Mouse (Mus musculus): ENCODE data around the gene Dpm3. TPM values are rescaled to one million over a fixed set of nuclear protein-coding genes. Genes with fewer than 3 reads are reported as not detected.
A peak's percentile ranks its signal among the peaks of the same experiment; 100 is the strongest.

The Dpm3 gene
- polyA plus RNA-seq, 2 experiments = 64.3 to 89.7 TPM

DNA sequence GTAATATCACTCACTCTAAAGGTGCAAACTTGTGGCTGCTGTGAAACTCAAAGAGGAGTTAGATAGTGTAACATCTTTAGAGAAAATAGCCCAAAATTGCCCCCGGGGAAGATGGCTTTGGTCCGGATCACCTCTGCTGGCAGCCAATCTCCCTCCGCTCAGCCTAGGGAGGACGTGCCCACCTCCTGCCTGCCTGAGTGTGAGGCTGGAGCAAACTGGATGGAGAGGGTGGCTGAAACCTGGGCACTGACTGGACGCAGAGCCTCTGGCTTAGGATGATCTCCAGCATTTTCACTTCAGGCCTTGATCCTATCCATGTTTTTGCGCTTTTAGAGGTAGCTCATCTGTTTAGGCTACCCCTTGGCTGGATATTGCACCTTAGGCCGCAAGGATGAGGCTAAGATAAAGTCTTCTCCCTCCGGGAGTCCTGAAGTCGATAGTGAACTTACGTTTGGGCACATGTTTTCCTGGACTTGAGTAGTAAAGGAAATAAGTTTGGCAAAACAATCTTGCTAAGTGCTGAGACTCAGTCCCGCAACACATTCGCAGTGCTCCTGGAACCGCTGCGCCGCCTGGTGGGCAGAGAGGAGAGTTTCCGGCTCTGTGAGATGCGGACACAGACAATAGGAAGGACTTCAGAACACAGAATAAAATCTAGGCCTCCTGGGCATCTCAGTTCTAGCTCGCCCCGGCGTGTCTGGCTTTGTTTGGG, 22.6 kb downstream of the Dpm3 start:
- no peak overlapping the region for H3K9ac ChIP-seq (replicated peaks)

DNA sequence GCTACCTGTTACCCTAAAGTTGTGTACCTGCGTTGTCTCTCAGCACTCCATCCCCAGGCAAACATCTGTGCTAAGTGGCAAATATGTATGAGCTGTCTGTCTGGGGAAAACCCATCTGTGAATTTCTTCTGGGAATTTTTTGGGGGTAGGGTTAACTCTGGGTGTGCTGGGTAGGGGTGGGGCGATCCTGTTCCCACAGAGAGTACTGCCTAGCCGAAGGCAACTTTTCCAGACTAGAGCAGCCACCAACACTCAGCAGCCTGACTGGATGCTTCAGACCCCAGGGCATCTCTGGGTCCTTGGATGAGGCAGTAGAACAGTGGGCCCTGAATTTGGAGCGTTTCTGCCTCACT, 23.1 kb downstream of the Dpm3 start:
- TF ChIP-seq CTCF (IDR thresholded peaks at IDR 0.05; ENCODE audit: low read depth) = no peak
- no peak for TF ChIP-seq EP300 (IDR thresholded peaks at IDR 0.05; ENCODE audit: low read depth)
- no peak for DNase-seq (ENCODE audit: low read depth in 3 of 3, low spot score in 3 of 3)

More for the DNA sequence above, 22.6 kb downstream of the Dpm3 start:
- Histone ChIP-seq H3K4me3 (ENCODE audit: insufficient read depth in 1 of 2, low read depth in 2 of 2, low read length in 2 of 2) (no peak overlapping the region; a peak in 1 of 4 replicates), H3K27ac (no peak overlapping the region), H3K36me3 (replicated peaks; ENCODE audit: control insufficient read depth, insufficient read depth, low read depth) (no peaks in the 10 kb centered on the region), H3K9me3 (ENCODE audit: control insufficient read depth, low read length) (no peaks in the 10 kb centered on the region), H3K27me3 (ENCODE audit: control insufficient read depth, insufficient read depth, low read length) (peaks cover 44% of the 10 kb centered on the region), H3K4me2 (ENCODE audit: low read depth) (peak overlapping the region; percentile 48), H3K4me1 (replicated peaks; ENCODE audit: control insufficient read depth in 2 of 2, insufficient read depth in 2 of 2, low read length in 1 of 2) (no peaks in the 10 kb centered on the region)
- WGBS (ENCODE audit: insufficient replicate concordance) = 12% methylated on average over 20 of the region's 20 CpGs
- peak in 2 of 3 experiments; percentile 30 to 58 for DNase-seq (ENCODE audit: low read depth in 3 of 3, low spot score in 3 of 3)
- no peak; the same call in 1 of the 2 replicates for ATAC-seq (ENCODE audit: insufficient read depth)
- TF ChIP-seq EP300 (IDR thresholded peaks at IDR 0.05; ENCODE audit: low read depth) (no peak), CTCF (IDR thresholded peaks at IDR 0.05; ENCODE audit: low read depth) (peak; percentile 91)

GRCm38 (mm10) chr3:89284261-89284660, 25.1 kb downstream of the Dpm3 start:
- WGBS (ENCODE audit: insufficient replicate concordance) = 69% methylated on average over 3 of the region's 3 CpGs
- no peaks in the 10 kb centered on the region for H3K36me3 ChIP-seq (replicated peaks; ENCODE audit: control insufficient read depth, insufficient read depth, low read depth)
- peaks cover 27% of the 10 kb centered on the region for H3K27me3 ChIP-seq (ENCODE audit: control insufficient read depth, insufficient read depth, low read length)
- H3K4me3 ChIP-seq (ENCODE audit: insufficient read depth in 1 of 2, low read depth in 2 of 2, low read length in 2 of 2) = no peak overlapping the region
- H3K9ac ChIP-seq (replicated peaks) = no peak overlapping the region
- DNase-seq (ENCODE audit: low read depth in 3 of 3, low spot score in 3 of 3) = no peak
- ATAC-seq (ENCODE audit: insufficient read depth) = no peak
- TF ChIP-seq CTCF (IDR thresholded peaks at IDR 0.05; ENCODE audit: low read depth) = no peak
- TF ChIP-seq EP300 (IDR thresholded peaks at IDR 0.05; ENCODE audit: low read depth) = no peak
- H3K4me2 ChIP-seq (ENCODE audit: low read depth) = no peak overlapping the region
- H3K27ac ChIP-seq = no peak overlapping the region
- H3K4me1 ChIP-seq (replicated peaks; ENCODE audit: control insufficient read depth in 2 of 2, insufficient read depth in 2 of 2, low read length in 1 of 2) = no peaks in the 10 kb centered on the region
- no peaks in the 10 kb centered on the region for H3K9me3 ChIP-seq (ENCODE audit: control insufficient read depth, low read length)

More for the DNA sequence above, 23.1 kb downstream of the Dpm3 start:
- Histone ChIP-seq H3K27ac (no peak overlapping the region), H3K9me3 (ENCODE audit: control insufficient read depth, low read length) (no peaks in the 10 kb centered on the region), H3K4me2 (ENCODE audit: low read depth) (no peak overlapping the region), H3K36me3 (replicated peaks; ENCODE audit: control insufficient read depth, insufficient read depth, low read depth) (no peaks in the 10 kb centered on the region), H3K4me1 (replicated peaks; ENCODE audit: control insufficient read depth in 2 of 2, insufficient read depth in 2 of 2, low read length in 1 of 2) (no peaks in the 10 kb centered on the region), H3K4me3 (ENCODE audit: insufficient read depth in 1 of 2, low read depth in 2 of 2, low read length in 2 of 2) (no peak overlapping the region), H3K27me3 (ENCODE audit: control insufficient read depth, insufficient read depth, low read length) (peaks cover 44% of the 10 kb centered on the region), H3K9ac (replicated peaks) (no peak overlapping the region)
- ATAC-seq (ENCODE audit: insufficient read depth) = no peak
- WGBS (ENCODE audit: insufficient replicate concordance) = 21% methylated on average over 4 of the region's 4 CpGs

DNA sequence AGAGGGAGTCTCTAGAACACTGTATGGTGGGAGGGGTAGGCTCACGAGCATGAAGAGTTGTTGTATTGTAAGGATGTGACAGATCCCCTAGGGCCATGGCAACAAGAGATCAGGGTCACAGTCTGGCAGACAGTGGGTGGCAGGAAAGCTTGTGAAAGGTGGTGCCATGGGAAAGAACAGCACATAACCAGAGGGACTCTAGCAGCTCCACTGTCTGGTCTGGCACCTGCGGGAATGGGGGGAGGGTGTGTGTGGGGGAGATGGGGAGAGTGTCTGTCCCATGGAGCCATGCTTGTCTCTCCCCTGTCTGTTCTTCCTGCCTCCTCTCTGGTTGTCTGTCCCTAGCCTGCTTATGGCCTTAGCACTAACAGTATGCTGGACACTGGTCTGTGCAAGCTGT, 26.4 kb downstream of the Dpm3 start:
- Histone ChIP-seq H3K4me2 (ENCODE audit: low read depth) (no peak overlapping the region), H3K36me3 (replicated peaks; ENCODE audit: control insufficient read depth, insufficient read depth, low read depth) (no peaks in the 10 kb centered on the region), H3K9me3 (ENCODE audit: control insufficient read depth, low read length) (no peaks in the 10 kb centered on the region), H3K9ac (replicated peaks) (no peak overlapping the region), H3K4me3 (ENCODE audit: insufficient read depth in 1 of 2, low read depth in 2 of 2, low read length in 2 of 2) (no peak overlapping the region), H3K27ac (no peak overlapping the region), H3K27me3 (ENCODE audit: control insufficient read depth, insufficient read depth, low read length) (peaks cover 15% of the 10 kb centered on the region), H3K4me1 (replicated peaks; ENCODE audit: control insufficient read depth in 2 of 2, insufficient read depth in 2 of 2, low read length in 1 of 2) (no peaks in the 10 kb centered on the region)
- DNase-seq (ENCODE audit: low read depth in 3 of 3, low spot score in 3 of 3) = no peak
- TF ChIP-seq EP300 (IDR thresholded peaks at IDR 0.05; ENCODE audit: low read depth) (no peak), CTCF (IDR thresholded peaks at IDR 0.05; ENCODE audit: low read depth) (no peak)
- no peak for ATAC-seq (ENCODE audit: insufficient read depth)
- 50% methylated on average over 2 of the region's 2 CpGs for WGBS (ENCODE audit: insufficient replicate concordance)

DNA sequence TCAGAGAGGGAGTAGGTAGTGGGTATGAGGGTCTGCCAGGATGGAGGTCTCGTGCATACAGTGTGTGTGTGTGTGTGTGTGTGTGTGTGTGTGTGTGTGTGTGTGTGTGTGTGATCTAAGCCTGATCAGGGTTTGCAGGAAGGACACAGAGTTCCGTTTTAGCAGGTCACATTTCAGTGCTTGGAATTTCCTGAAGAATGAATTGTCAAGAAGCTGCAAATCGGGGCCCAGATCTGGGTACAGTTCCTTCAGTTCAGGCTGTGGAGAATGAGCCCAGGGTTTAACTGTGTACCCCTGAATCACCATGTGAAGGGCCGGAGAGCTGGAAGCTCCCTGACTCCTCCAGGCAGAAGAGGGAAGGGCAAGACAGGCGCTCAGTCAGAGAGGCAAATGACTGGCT, 28.1 kb downstream of the Dpm3 start:
- WGBS (ENCODE audit: insufficient replicate concordance) = 38% methylated on average over 5 of the region's 5 CpGs
- DNase-seq (ENCODE audit: low read depth in 3 of 3, low spot score in 3 of 3) = no peak
- TF ChIP-seq EP300 (IDR thresholded peaks at IDR 0.05; ENCODE audit: low read depth) = no peak
- TF ChIP-seq CTCF (IDR thresholded peaks at IDR 0.05; ENCODE audit: low read depth) = no peak
- Histone ChIP-seq H3K4me1 (replicated peaks; ENCODE audit: control insufficient read depth in 2 of 2, insufficient read depth in 2 of 2, low read length in 1 of 2) (no peaks in the 10 kb centered on the region), H3K9ac (replicated peaks) (no peak overlapping the region), H3K36me3 (replicated peaks; ENCODE audit: control insufficient read depth, insufficient read depth, low read depth) (no peaks in the 10 kb centered on the region), H3K4me2 (ENCODE audit: low read depth) (no peak overlapping the region), H3K27me3 (ENCODE audit: control insufficient read depth, insufficient read depth, low read length) (no peaks in the 10 kb centered on the region), H3K27ac (no peak overlapping the region), H3K4me3 (ENCODE audit: insufficient read depth in 1 of 2, low read depth in 2 of 2, low read length in 2 of 2) (no peak overlapping the region), H3K9me3 (ENCODE audit: control insufficient read depth, low read length) (no peaks in the 10 kb centered on the region)
- ATAC-seq (ENCODE audit: insufficient read depth) = no peak

All from liver, embryonic 14.5 days (tissue).